Mouse (Mus musculus) brain, embryonic 18.5 days (tissue): ENCODE results near the gene Btnl6.
"Not testable (repeated sequence)": the region's sequence is repeated elsewhere in the genome, so short reads cannot be mapped to it uniquely, and the experiment has no call there.

Source experiments
- DNase-seq: peaks from one replicate; pipeline ENCODE4 v3.0.0-alpha.2; 2012; ENCODE audit warnings: low read depth, low spot score

The Btnl6 gene

DNA sequence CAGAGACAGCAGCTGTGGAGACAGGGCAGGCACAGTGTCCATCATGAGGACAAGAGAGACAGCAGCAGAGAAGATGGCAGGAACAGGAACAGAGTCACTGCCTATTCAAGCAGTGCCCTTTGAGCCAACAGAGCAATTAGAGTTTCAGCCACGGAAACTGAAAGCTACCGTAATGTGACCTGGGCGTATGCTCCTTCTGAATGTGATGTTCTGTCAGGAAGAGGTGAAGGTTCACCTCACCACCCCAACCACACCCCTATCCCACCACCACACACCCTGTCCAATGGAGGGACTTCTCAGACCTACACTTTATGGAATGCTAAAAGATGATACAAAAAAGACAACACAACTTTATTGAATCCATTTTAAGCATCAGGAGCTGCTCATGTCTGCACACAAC is 19.8 kb downstream of the Btnl6 start:
- not testable (repeated sequence) for DNase-seq

DNA sequence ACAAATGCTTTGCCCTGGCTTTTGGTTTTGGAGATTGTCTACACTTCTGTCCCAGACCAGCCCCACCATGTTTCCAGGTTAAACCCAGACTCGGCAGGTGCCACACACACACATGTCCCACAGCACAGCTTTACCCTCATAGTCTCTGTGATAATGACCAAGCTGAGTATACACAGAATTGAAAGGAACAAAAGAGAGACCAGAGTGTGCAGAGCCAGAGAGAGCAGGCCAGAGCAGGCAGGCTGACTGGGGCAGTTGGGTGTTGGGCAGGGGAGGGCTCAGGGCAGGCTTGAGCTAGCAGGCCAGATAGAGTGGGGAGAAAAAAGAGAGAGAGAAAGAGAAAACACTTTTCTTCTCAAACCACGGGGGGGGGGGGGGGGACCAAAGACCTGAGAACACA is 20.6 kb downstream of the Btnl6 start:
- DNase-seq: no peak

DNA sequence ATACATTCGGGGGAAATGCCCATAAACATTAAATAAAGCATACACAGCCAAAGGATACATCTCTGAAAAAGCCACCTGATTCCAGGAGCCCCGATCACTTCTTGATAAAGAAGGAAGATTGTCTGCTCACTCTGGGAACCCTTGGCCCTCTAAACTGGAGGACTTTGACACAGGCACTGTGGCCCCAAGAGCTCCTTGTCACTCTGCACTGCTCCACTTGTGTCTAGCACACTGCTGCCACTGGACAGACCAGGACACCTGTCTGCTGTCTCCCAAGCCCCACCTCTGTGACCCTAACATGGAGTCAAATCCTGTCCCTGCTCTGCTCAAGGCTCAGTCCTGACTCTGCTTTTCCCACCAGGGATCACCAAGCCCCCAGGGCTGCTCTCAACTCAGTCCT is 22.0 kb downstream of the Btnl6 start:
- not testable (repeated sequence) for DNase-seq

DNA sequence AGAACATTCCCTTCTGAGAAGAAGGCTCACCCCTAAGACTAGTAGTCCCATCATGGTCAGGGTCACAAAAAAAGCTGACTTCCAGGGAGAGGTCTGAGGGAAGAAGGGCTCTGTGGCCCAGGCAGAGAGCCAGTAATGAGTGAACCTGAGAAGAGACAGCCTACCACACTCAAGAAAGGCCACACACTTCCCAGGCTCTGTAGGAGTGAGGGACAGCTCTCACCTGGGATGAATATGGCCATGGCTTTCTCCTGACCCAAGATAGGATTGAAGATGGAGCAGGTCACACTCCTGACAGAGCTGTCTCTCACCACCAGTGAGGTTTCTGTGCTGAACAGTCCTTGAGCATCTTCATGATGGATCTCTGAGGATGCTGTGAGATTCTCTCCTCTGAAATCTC is 24.4 kb downstream of the Btnl6 start:
- DNase-seq: no peak

DNA sequence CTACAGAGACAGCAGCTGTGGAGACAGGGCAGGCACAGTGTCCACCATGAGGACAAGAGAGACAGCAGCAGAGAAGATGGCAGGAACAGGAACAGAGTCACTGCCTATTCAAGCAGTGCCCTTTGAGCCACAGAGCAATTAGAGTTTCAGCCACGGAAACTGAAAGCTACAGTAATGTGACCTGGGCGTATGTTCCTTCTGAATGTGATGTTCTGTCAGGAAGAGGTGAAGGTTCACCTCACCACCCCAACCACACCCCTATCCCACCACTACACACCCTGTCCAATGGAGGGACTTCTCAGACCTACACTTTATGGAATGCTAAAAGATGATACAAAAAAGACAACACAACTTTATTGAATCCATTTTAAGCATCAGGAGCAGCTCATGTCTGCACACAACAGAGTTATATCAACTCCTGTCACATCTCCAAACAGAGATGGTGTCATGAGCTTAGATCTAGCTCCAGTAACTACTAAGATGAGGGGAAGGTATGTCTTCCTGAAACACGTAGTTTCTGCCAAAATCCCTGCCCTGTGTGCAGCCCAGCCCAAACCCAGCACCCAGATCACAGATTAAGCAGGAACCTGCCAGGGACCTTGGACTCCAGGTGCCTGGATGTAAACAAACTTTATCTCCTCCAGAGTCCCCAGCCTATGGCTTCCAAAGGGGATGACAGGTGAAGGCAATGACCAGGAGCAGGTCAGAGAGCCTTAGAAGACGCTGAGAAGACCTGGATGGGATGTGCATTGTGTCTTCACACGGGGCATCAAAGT is 39.7 kb downstream of the Btnl6 start, which contains the start of gene Btnl4:
Btnl4 (minus strand) TSS at position 81 of the 776 bp plus-strand sequence.
- DNase-seq: not testable (repeated sequence)

DNA sequence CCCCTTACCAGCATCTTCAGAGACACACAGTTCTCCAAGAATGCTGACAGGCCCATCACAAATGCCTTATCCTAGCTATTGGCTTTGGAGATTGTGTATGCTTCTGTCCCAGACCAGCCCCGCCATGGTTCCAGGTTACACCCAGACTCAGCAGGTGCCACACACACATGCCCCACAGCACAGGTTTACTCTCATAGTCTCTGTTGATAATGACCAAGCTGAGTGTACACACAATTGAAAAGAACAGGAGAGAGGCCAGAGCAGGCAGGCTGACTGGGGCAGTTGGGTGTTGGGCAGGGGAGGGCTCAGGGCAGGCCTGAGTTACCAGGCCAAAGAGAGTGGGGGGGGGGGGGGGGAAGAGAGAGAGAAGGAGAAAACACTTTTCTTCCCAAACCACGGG is 40.7 kb downstream of the Btnl6 start:
- no peak for DNase-seq

DNA sequence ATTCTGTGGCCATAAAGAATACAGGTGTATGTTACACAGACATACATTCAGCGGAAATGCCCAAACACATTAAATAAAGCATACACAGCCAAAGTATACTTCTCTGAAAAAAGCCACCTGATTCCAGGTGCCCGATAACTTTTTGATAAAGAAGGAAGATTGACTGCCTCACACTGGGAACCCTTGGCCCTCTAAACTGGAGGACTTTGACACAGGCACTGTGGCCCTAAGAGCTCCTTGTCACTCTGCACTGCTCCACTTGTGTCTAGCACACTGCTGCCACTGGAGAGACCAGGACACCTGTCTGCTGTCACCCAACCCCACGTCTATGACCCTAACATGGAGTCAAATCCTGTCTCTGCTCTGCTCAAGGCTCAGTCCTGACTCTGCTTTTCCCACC is 42.1 kb downstream of the Btnl6 start:
- DNase-seq: no peak

DNA sequence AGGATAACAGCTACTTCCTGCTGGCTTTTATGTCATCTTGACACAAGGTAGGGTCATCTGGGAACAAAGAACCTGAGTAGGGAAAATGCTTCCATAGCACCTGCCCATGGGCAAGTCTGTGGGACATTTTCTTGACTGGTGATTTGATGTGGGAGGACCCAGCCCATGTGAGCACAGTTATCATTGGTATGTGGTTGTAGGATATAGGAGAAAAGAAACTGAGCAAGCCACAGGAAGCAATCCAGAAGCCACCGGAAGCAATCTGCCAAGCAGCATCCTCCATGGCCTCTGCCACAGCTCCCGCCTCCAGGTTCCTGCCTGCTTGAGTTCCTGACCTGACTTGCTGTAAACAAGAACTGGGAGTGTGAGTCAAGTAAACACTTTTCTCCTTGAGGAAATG is 46.7 kb downstream of the Btnl6 start:
- no peak for DNase-seq

DNA sequence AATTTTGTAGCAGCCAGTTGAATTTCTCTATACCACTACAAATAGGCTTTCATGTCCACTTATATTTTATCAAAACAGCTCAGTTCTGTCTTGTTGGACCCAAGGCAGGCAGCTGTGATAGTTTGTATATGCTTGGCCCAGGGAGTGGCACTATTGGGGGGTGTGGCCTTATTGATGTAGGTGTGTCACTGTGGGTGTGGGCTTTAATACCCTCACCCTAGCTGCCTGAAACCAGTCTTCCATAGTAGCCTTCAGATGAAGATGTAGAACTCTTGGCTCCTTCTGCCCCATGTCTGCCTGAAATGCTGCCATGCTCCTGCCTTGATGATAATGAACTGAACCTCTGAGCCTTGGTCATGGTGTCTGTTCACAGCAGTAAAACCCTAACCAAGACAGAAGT is 51.2 kb downstream of the Btnl6 start:
- DNase-seq: not testable (repeated sequence)

DNA sequence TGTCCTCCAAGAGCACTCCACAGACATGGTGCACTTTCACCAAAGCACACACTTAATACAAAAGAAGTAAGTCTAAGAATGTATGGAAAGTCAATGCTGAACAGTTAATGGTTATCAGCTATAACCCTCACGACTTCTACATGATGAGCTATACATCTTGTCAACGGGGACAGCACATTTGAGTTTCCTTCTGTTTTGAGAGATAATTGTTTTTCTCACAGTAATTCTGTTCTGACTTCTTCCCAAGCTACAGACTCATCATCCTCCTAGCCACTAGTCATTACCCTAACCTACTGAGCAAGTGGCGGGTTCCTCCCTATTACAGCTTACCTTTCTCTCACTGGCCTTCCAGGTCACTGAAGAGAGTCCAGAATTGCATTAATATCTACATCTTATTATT is 57.9 kb downstream of the Btnl6 start:
- DNase-seq: no peak
